Mouse (Mus musculus) hindbrain, embryonic 10.5 days (tissue): ENCODE results near the gene Gm7030. TPM values are rescaled to one million over a fixed set of nuclear protein-coding genes. Genes with fewer than 3 reads are reported as not detected.
"Not testable (repeated sequence)": the region's sequence is repeated elsewhere in the genome, so short reads cannot be mapped to it uniquely, and the experiment has no call there.

Source experiments
- DNase-seq: peaks from one replicate; pipeline ENCODE4 v3.0.0-alpha.2; 2017; ENCODE audit warnings: low spot score
- H3K27ac ChIP-seq: fragments of 300-500 bp; sonication (generic); 2 replicates; pipeline ENCODE4 v1.5.1; 2016; ENCODE audit warnings: mild to moderate bottlenecking, moderate library complexity
- H3K27me3 ChIP-seq: fragments of 300-500 bp; sonication (generic); 2 replicates; pipeline ENCODE4 v1.6.1; 2016; ENCODE audit warnings: mild to moderate bottlenecking; ENCODE audit not compliant: poor library complexity, insufficient read depth, severe bottlenecking
- H3K36me3 ChIP-seq: fragments of 300-500 bp; sonication (generic); 2 replicates; pipeline ENCODE4 v1.6.1; 2016; ENCODE audit warnings: mild to moderate bottlenecking, moderate library complexity
- H3K4me1 ChIP-seq: fragments of 300-500 bp; sonication (generic); replicated peaks from 2 replicates; pipeline ENCODE4 v1.6.1; 2016; ENCODE audit warnings: mild to moderate bottlenecking
- H3K4me3 ChIP-seq: fragments of 300-500 bp; sonication (generic); 2 replicates; pipeline ENCODE4 v1.5.1; 2016; ENCODE audit warnings: mild to moderate bottlenecking, moderate library complexity
- H3K9me3 ChIP-seq: fragments of 300-500 bp; sonication (generic); 2 replicates; pipeline ENCODE4 v1.6.1; 2016; ENCODE audit warnings: mild to moderate bottlenecking, moderate library complexity
- WGBS: fragments of 180-500 bp; shearing (Covaris S2); methylation state at CpG from one replicate; pipeline ENCODE4 v1.1.7; 2016; 5-methylcytosine and 5-hydroxymethylcytosine counted together
- polyA plus RNA-seq: library from polyadenylated mRNA; unstranded; fragments of >200 nt; fragmentation: Nextera tagmentation; extraction: Ambion mirVana; gene quantifications from 2 replicates; pipeline ENCODE4 v1.2.1, GENCODE M21; 2016

Gene Gm7030
- polyA plus RNA-seq, 1 experiment from 2014 or later, result not detected

- Histone ChIP-seq H3K4me3 (0 out of 2 replicates have a peak within 1 kb of the TSS, but pooled peaks have one; percentile 6), H3K27me3 (peaks cover 51% of the 10 kb centered on the region)
- H3K36me3 ChIP-seq, H3K4me1 ChIP-seq, H3K27ac ChIP-seq, H3K9me3 ChIP-seq, DNase-seq: not testable (repeated sequence)
- 12% methylated on average over 8 of the region's 8 CpGs for WGBS
Observed at GRCm38 (mm10) chr17:36121352-36122020, 7.7 kb downstream of the Gm7030 start, which contains the start of gene Gm19684. Gene Gm19684 (plus strand): TSS chr17:36121678.

GRCm38 (mm10) chr17:36120839-36121238 lies 8.4 kb downstream of the Gm7030 start:
- not testable (repeated sequence) for H3K9me3 ChIP-seq, DNase-seq, H3K36me3 ChIP-seq, H3K27ac ChIP-seq, H3K4me3 ChIP-seq, H3K4me1 ChIP-seq
- WGBS, result 23% methylated on average over 18 of the region's 18 CpGs
- peaks cover 51% of the 10 kb centered on the region for H3K27me3 ChIP-seq

GRCm38 (mm10) chr17:36116545-36116944 lies 12.7 kb downstream of the Gm7030 start:
- H3K9me3 ChIP-seq, H3K4me1 ChIP-seq, DNase-seq, H3K36me3 ChIP-seq, H3K27ac ChIP-seq, H3K4me3 ChIP-seq: not testable (repeated sequence)
- WGBS, result 24% methylated on average over 3 of the region's 3 CpGs
- H3K27me3 ChIP-seq, result peaks cover 45% of the 10 kb centered on the region

GRCm38 (mm10) chr17:36113979-36114593 lies 15.1 kb downstream of the Gm7030 start:
- 21% methylated on average over 6 of the region's 6 CpGs for WGBS
- DNase-seq, result peak; percentile 50
- H3K36me3 ChIP-seq, H3K4me3 ChIP-seq, H3K27ac ChIP-seq, H3K9me3 ChIP-seq: not testable (repeated sequence)
- H3K27me3 ChIP-seq, result peaks cover 44% of the 10 kb centered on the region
- H3K4me1 ChIP-seq, result peaks cover 11% of the 10 kb centered on the region; the same call in 1 of the 2 replicates

GRCm38 (mm10) chr17:36111510-36111868 lies 17.7 kb downstream of the Gm7030 start:
- H3K36me3 ChIP-seq, H3K9me3 ChIP-seq: not testable (repeated sequence)
- peaks cover 47% of the 10 kb centered on the region for H3K27me3 ChIP-seq
- WGBS, result 4% methylated on average over 10 of the region's 10 CpGs
- H3K4me1 ChIP-seq, result peaks cover 11% of the 10 kb centered on the region; the same call in 1 of the 2 replicates
- peak; percentile 23 for DNase-seq
- peak overlapping the region; percentile 35; the same call in 1 of the 2 replicates for H3K27ac ChIP-seq
- peak overlapping the region; percentile 54 for H3K4me3 ChIP-seq

GRCm38 (mm10) chr17:36110641-36111509 lies 18.4 kb downstream of the Gm7030 start:
- H3K9me3 ChIP-seq, H3K36me3 ChIP-seq: not testable (repeated sequence)
- Histone ChIP-seq H3K27me3 (peaks cover 47% of the 10 kb centered on the region), H3K27ac (peak overlapping the region; percentile 35; the same call in 1 of the 2 replicates), H3K4me1 (peaks cover 11% of the 10 kb centered on the region; the same call in 1 of the 2 replicates), H3K4me3 (peak overlapping the region; percentile 54)
- WGBS, result 1% methylated on average over 57 of the region's 57 CpGs
- peak; percentile 38 for DNase-seq

- not testable (repeated sequence) for H3K27ac ChIP-seq, H3K9me3 ChIP-seq, H3K4me3 ChIP-seq, DNase-seq, H3K36me3 ChIP-seq
- Histone ChIP-seq H3K27me3 (peaks cover 47% of the 10 kb centered on the region), H3K4me1 (peaks cover 11% of the 10 kb centered on the region; the same call in 1 of the 2 replicates)
- 59% methylated on average over 3 of the region's 3 CpGs for WGBS
Observed at GRCm38 (mm10) chr17:36110129-36110528, 19.1 kb downstream of the Gm7030 start.

- not testable (repeated sequence) for H3K36me3 ChIP-seq, H3K4me3 ChIP-seq, H3K27me3 ChIP-seq, DNase-seq, H3K27ac ChIP-seq, H3K4me1 ChIP-seq, H3K9me3 ChIP-seq
- WGBS, result 92% methylated on average over 12 of the region's 12 CpGs
Observed at GRCm38 (mm10) chr17:36102091-36102490, 27.1 kb downstream of the Gm7030 start.

- H3K9me3 ChIP-seq, DNase-seq, H3K27me3 ChIP-seq, H3K27ac ChIP-seq, H3K4me1 ChIP-seq, H3K36me3 ChIP-seq, H3K4me3 ChIP-seq: not testable (repeated sequence)
- WGBS, result 53% methylated on average over 2 of the region's 2 CpGs
Observed at GRCm38 (mm10) chr17:36099603-36100002, 29.6 kb downstream of the Gm7030 start.

GRCm38 (mm10) chr17:36093936-36094335 lies 35.3 kb downstream of the Gm7030 start:
- WGBS, result 21% methylated on average over 3 of the region's 3 CpGs
- no peaks in the 10 kb centered on the region for H3K4me1 ChIP-seq
- H3K27ac ChIP-seq, result no peak overlapping the region
- H3K9me3 ChIP-seq, result no peaks in the 10 kb centered on the region
- no peak for DNase-seq
- H3K27me3 ChIP-seq, result no peaks in the 10 kb centered on the region
- no peaks in the 10 kb centered on the region for H3K36me3 ChIP-seq
- H3K4me3 ChIP-seq, result no peak overlapping the region

GRCm38 (mm10) chr17:36092520-36092919 lies 36.7 kb downstream of the Gm7030 start:
- not testable (repeated sequence) for H3K36me3 ChIP-seq, H3K4me3 ChIP-seq, H3K27me3 ChIP-seq, DNase-seq, H3K9me3 ChIP-seq, H3K4me1 ChIP-seq, H3K27ac ChIP-seq

GRCm38 (mm10) chr17:36091933-36092332 lies 37.3 kb downstream of the Gm7030 start:
- DNase-seq, H3K36me3 ChIP-seq, H3K27ac ChIP-seq, H3K9me3 ChIP-seq, H3K4me3 ChIP-seq, H3K4me1 ChIP-seq, H3K27me3 ChIP-seq: not testable (repeated sequence)
- no CpG with 5 or more reads among the region's 2 CpGs for WGBS

- DNase-seq, H3K27ac ChIP-seq, H3K36me3 ChIP-seq, H3K4me3 ChIP-seq, H3K9me3 ChIP-seq: not testable (repeated sequence)
- Histone ChIP-seq H3K4me1 (peaks cover 18% of the 10 kb centered on the region), H3K27me3 (peaks cover 39% of the 10 kb centered on the region)
- WGBS, result 78% methylated on average over 1 of the region's 1 CpGs
Observed at GRCm38 (mm10) chr17:36085976-36086375, 43.2 kb downstream of the Gm7030 start.
